Mouse (Mus musculus) heart, adult 2 months (tissue): ENCODE data around the gene Fa2h.

Experiments
- CTCF ChIP-seq: fragments of 200-600 bp; IDR thresholded peaks from 2 replicates; pipeline ENCODE4 v1.8.1; 2022; ENCODE audit warnings: antibody characterized with exemption, mild to moderate bottlenecking, moderate library complexity
- EP300 ChIP-seq: fragments of 200-500 bp; IDR thresholded peaks from 2 replicates; pipeline ENCODE4 v1.6.1; 2011; ENCODE audit warnings: low read depth, low read length, control low read depth; ENCODE audit not compliant: insufficient read depth

DNA sequence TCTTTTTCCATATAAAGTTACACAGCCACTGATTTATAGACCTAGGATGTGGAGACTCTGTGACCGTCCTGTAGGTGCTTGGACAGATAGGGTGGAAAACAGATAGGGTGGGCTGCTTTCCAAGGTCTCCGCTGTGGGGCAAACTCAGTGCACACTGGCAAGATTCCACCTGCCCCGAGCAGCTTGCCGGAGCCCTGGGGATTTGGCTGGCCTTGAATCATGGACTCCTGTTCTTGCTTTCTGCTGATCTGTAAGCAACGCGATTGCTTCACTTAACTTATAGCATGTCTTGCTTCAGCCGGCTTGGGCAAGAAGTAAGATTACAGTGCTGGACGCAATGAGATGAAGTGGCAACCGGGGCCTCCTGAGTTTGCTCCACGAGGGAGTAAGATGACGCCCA is 30.6 kb upstream of the Fa2h start:
- no peak for TF ChIP-seq EP300
- TF ChIP-seq CTCF: no peak
